Mouse (Mus musculus) kidney, adult 11 months (tissue): ENCODE data around the gene Zfp287.
A peak's percentile ranks its signal among the peaks of the same experiment; 100 is the strongest.

Experiments
- DNase-seq: peaks from one replicate; pipeline ENCODE4 v3.0.0; 2022

Gene Zfp287

GRCm38 (mm10) chr11:62699749-62700148 lies 32.0 kb downstream of the Zfp287 start:
- DNase-seq, result no peak

- no peak for DNase-seq
Observed at GRCm38 (mm10) chr11:62695126-62695525, 36.6 kb downstream of the Zfp287 start.

GRCm38 (mm10) chr11:62693299-62694184 lies 38.2 kb downstream of the Zfp287 start:
- DNase-seq, result peak; percentile 15

GRCm38 (mm10) chr11:62691592-62691991 lies 40.1 kb downstream of the Zfp287 start:
- DNase-seq, result no peak

GRCm38 (mm10) chr11:62679954-62680353 lies 51.8 kb downstream of the Zfp287 start:
- no peak for DNase-seq

- no peak for DNase-seq
Observed at GRCm38 (mm10) chr11:62678778-62679354, 52.8 kb downstream of the Zfp287 start.

GRCm38 (mm10) chr11:62676290-62676596 lies 55.5 kb downstream of the Zfp287 start:
- no peak for DNase-seq

GRCm38 (mm10) chr11:62675480-62676289 lies 56.0 kb downstream of the Zfp287 start:
- DNase-seq, result peak; percentile 51

- DNase-seq, result no peak
Observed at GRCm38 (mm10) chr11:62670006-62670405, 61.7 kb downstream of the Zfp287 start.

GRCm38 (mm10) chr11:62669471-62669870 lies 62.2 kb downstream of the Zfp287 start:
- DNase-seq, result no peak

GRCm38 (mm10) chr11:62668986-62669385 lies 62.7 kb downstream of the Zfp287 start:
- no peak for DNase-seq

GRCm38 (mm10) chr11:62664250-62664649 lies 67.5 kb downstream of the Zfp287 start:
- DNase-seq, result no peak

GRCm38 (mm10) chr11:62660885-62661284 lies 70.8 kb downstream of the Zfp287 start:
- no peak for DNase-seq

- DNase-seq, result no peak
Observed at GRCm38 (mm10) chr11:62652080-62652479, 79.6 kb downstream of the Zfp287 start.

GRCm38 (mm10) chr11:62651563-62651962 lies 80.1 kb downstream of the Zfp287 start:
- DNase-seq, result no peak
